Mouse (Mus musculus): Measurements from ENCODE around the gene Arhgef7. TPM values are rescaled to one million over a fixed set of nuclear protein-coding genes. Genes with fewer than 3 reads are reported as not detected.

Gene Arhgef7
- 10 to 100 TPM; 14.7 to 15.1 TPM for polyA plus RNA-seq (2017; shearing (Covaris generic))

DNA sequence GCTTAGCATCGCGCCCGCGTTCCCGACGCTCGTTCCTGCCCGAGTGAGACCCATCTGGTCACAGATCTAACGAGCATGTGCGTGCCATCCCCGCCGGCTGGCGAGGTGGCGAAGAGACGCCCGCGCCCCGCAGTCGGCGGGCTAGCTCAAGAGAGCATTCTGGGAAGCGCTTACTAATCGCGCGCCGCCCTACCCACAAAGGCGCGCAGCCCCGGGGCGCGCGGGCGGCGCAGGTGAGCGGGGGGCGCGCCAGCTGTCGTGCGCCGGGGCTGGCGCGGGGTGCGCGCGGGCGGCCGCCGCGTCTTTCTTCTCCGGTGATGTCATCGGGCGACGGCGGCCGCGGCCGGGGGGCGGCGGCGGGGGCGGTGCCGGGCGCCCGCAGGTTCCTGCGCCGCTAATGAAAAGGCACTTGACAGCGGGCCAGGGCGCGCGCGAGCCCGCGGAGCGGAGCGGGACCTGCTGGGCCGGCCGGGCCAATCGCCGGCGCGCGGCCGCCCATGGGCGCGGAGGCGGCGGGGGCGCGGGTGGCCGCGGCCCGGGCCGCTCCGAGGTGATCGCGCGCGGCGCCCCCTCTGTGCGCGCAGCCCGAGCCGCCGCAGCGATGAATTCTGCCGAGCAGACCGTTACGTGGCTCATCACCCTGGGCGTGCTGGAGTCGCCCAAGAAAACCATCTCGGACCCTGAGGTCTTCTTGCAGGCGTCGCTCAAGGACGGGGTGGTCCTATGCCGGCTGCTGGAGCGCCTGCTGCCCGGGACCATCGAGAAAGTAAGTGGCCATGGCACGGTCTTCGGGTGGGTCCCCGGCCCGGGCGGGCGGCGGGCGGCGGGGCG is at the start of gene Arhgef7:
Gene Arhgef7, plus strand, starts transcription at position 71 of the 831 bp plus-strand sequence.

DNA sequence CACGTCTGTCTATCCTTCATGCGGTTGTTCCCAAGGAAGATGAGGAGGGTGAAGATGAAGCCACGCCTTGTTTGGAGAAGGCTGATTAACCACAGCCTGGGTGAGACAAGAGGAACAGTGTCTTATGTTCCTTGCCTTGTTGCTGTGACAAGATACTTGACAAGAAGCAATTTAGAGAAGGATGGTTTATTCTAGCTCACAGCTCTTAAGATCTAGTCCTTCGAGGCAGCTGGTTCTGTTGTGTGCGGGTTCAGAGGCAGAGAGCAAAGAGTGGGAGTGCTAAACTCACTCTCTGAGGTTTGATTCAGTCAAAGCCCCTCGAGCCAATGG is 26.5 kb upstream of the Arhgef7 start, which contains the start of gene 1700016D06Rik:
Gene 1700016D06Rik, minus strand, starts transcription at position 31 of the 330 bp plus-strand sequence.

DNA sequence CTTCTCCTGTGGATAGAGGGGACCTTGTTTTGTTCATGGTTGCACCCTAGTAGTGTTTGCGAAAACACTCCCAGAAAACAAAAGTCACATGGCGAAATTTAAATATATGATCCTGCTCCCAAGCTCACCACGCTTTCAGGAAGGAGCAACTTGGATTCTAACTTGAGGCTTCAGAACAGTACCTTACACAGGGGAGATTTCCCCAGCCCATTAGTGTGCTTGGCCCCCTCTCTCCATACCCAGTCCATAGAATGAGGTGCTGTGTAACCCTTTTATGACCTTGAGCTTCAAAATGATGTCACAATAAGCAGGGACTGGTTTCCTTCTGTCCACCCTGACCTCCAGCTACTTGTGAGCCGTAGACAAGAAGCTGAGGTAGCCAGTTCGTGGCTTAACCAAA is 112.7 kb downstream of the Arhgef7 start, which contains the start of gene Tex29:
Gene Tex29, plus strand, starts transcription at position 301 of the 400 bp plus-strand sequence.

Other genes starting within 250 kb of the Arhgef7 start
- gene Rab20, start 249.0 kb upstream of the Arhgef7 start, polyA plus RNA-seq (2017; shearing (Covaris generic)) = 10 to 100 TPM in 1 of 2 experiments, 1 to 10 TPM in 1; 8.4 to 17.0 TPM
- gene Naxd, start 230.2 kb upstream of the Arhgef7 start, polyA plus RNA-seq (2017; shearing (Covaris generic)) = 10 to 100 TPM; 52.1 to 64.5 TPM
- 10 to 100 TPM; 34.4 to 44.0 TPM for gene Cars2, start 176.9 kb upstream of the Arhgef7 start, polyA plus RNA-seq (2017; shearing (Covaris generic))
- 100 to 1,000 TPM in 1 of 2 experiments, 10 to 100 TPM in 1; 81.1 to 112 TPM for gene Ing1, start 172.2 kb upstream of the Arhgef7 start, polyA plus RNA-seq (2017; shearing (Covaris generic))
- gene Ankrd10, start 92.0 kb upstream of the Arhgef7 start, polyA plus RNA-seq (2017; shearing (Covaris generic)) = 100 to 1,000 TPM; 103 to 126 TPM
- under 1 TPM; 0.20 to 0.82 TPM for gene 1700016D06Rik, start 26.7 kb upstream of the Arhgef7 start, polyA plus RNA-seq (2017; shearing (Covaris generic))
- gene Tex29, start 112.8 kb downstream of the Arhgef7 start, polyA plus RNA-seq (2017; shearing (Covaris generic)) = 1 to 10 TPM in 1 of 2 experiments, not detected in 1; 1.1 TPM

Measured in inflammation-experienced regulatory T-cells (primary cell).